Mouse (Mus musculus): ENCODE measurements around the gene Slc7a1.

The Slc7a1 gene

DNA sequence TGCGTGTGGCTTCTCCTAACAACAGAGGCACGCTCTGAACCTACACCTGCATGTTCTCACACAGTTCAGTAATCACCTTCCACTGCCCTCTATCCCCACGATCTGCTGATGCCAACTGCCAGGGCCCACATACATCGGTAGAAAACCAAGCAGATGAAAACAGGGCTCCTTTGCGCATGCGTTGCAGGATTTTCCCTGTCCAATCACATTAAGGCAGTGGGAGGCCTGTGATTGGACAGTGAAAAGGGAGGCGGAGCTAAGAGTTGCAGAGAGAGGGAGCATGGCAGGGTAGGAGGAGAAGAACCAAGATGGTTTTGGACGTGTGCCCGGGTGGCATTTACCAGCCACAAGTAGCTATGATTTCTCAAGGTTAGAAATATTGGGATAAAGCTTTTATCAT is 28.3 kb downstream of the Slc7a1 start:
- in situ Hi-C loops (cut with MboI; ENCODE audit: unreplicated experiment in 2 of 2): no loop called here

DNA sequence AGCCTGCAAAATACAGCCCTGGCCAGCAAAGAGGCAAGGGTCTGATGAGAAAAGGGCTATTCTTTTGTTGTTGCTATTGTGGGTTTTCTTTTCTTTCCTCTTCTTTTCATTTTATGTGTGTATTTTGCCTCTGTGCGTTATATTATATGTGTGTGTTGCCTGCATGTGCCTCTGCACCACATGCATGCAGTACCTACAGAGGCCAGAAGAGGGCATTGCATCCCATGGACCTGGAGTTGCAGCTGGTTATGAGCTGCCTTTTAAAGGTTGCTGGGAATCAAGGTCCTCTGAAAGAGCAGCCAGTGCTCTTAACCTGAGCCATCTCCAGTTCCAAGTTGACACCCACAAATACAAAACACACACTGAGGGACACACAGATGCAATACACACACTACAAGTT is 29.1 kb downstream of the Slc7a1 start:
- in situ Hi-C loops (cut with MboI; ENCODE audit: unreplicated experiment in 2 of 2): no loop called here

GRCm38 (mm10) chr5:148369178-148369577 is 30.5 kb downstream of the Slc7a1 start:
- in situ Hi-C loops (cut with MboI; ENCODE audit: unreplicated experiment in 2 of 2): no loop called here

GRCm38 (mm10) chr5:148367816-148368215 is 31.9 kb downstream of the Slc7a1 start:
- in situ Hi-C loops (cut with MboI; ENCODE audit: unreplicated experiment in 2 of 2): no loop called here

- in situ Hi-C loops (cut with MboI; ENCODE audit: unreplicated experiment in 2 of 2): no loop called here
Measured at GRCm38 (mm10) chr5:148366455-148366854, 33.2 kb downstream of the Slc7a1 start.

DNA sequence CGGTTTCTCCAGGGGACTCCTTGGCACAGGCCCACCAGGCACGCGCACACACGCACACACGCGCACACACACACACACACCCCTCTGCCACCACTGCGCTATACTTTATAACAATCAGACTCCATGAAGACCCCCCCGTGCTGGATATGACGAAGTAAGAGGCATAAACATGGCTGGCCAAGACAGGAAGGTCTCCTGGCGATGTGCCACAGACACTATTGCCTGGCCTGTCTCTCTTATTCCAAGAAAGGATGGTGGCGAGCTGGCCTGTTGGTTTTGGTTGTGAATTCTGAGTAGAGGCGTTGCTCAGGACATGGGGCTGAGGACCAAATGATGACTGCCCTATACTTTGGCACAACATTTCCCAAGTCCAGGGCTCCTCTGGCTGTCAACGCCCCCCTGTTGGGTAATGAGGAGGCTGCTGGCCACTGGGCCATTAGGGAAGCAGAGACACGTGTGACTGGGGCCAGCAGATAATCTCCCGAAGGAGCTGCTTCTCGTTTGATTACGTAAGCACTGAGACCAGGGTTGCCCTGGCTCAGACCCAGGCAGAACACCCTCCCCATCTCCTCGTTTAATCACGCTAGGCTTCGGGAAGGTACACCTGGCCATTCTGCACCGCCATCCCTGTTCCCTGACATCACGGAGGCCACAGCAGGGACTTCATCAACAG is 36.1 kb downstream of the Slc7a1 start:
- in situ Hi-C loops (cut with MboI; ENCODE audit: unreplicated experiment in 2 of 2): no loop called here

GRCm38 (mm10) chr5:148362296-148362695 is 37.4 kb downstream of the Slc7a1 start:
- in situ Hi-C loops (cut with MboI; ENCODE audit: unreplicated experiment in 2 of 2): no loop called here

DNA sequence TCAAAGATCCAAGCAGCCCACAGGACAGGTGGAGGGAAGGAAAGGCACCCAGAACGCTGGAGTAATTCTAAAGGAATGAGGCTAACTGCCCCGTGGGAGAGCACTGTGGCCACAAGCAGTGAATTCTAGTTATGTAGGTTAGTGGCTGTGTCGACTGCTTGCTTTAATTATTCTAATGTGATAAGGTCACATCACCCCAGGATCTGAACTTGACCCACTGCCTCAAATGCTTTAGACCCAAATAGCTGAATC is 38.0 kb downstream of the Slc7a1 start:
- in situ Hi-C loops (cut with MboI; ENCODE audit: unreplicated experiment in 2 of 2): no loop called here

GRCm38 (mm10) chr5:148360922-148361758 is 38.6 kb downstream of the Slc7a1 start:
- in situ Hi-C loops (cut with MboI; ENCODE audit: unreplicated experiment in 2 of 2): no loop called here

GRCm38 (mm10) chr5:148359131-148359530 is 40.6 kb downstream of the Slc7a1 start:
- in situ Hi-C loops (cut with MboI; ENCODE audit: unreplicated experiment in 2 of 2): no loop called here

DNA sequence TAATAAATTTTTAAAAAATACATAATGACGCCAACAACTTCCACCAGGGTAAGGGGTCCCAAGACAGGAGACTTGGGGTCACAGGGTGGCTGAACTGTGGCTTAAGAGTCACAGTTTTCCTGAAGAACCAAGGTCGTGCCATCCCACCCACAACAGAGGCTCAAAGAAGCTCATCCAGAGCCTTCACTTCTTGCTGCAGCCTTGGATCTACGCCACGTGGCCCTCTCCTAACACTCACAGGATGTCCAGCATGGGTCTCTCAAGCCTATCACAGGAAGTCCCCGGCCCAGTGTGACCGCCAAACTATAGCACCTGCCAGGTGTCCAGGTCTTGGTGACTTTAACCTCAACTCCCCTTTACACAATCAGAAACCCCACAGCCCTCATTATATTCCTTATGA is 42.5 kb downstream of the Slc7a1 start:
- in situ Hi-C loops (cut with MboI; ENCODE audit: unreplicated experiment in 2 of 2): no loop called here

GRCm38 (mm10) chr5:148355822-148356221 is 43.9 kb downstream of the Slc7a1 start:
- in situ Hi-C loops (cut with MboI; ENCODE audit: unreplicated experiment in 2 of 2): no loop called here

DNA sequence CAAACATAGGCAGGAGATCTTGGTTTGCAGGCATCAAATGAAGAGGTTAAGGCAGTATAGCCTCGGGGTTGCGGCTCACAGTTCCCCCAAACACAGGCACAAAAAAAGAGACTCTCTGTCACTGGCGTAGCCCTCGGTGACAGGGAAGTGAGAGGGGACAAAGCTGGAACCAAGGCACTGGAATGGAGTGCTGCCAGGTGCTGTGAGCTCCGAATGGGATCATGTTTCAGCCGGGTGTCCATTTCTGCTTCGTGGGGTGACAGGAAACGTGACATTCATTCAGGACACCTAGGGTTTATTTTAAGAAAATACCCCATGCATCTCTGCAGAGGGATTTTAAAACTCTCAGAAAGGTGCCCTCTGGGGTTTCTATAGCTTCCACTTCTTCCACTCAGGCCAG is 45.2 kb downstream of the Slc7a1 start:
- in situ Hi-C loops (cut with MboI; ENCODE audit: unreplicated experiment in 2 of 2): no loop called here

DNA sequence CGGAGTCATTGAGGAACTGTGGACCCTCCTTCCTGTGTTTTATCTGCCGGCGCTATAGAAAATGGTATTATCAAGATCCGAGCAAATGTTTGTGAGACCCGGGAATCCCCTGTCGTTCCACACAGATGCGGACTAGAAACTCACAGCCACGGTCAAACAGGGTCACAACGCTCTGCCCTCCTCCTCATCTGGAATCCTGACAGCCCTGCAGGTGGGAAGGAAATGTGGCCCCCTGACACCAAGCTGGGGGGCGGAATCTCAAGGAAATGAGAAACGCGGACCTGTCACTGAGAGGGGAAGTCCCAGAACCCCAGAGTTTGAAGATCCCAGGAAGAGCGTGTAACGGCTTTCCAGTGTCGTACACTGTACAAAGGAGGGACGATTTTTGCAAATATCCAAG is 46.3 kb downstream of the Slc7a1 start:
- in situ Hi-C loops (cut with MboI; ENCODE audit: unreplicated experiment in 2 of 2): no loop called here

- in situ Hi-C loops (cut with MboI; ENCODE audit: unreplicated experiment in 2 of 2): loop anchor here (25.0 kb wide), 1 partner anchor 988 kb away; no protein-coding TSS in a partner anchor
Measured at GRCm38 (mm10) chr5:148349327-148350011, 50.2 kb downstream of the Slc7a1 start.

DNA sequence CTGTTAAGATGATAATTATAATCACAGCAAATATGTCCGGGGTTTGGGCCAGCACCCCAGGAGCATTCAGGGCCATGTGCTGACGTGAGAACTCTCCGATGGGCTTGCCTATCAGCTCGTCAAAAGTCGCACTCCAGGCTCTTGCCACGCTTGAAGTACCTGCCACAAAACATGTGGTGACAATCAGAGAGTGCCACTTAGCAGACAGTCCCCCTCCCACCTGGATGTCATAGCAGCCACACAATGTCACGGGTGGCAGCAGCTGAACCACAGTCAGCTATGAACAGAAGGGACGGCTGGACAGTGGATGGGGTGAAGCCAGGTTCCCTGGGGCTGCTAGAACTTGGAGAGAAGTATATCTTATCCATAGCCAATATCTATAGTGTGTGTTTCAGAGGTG is 51.6 kb downstream of the Slc7a1 start:
- in situ Hi-C loops (cut with MboI; ENCODE audit: unreplicated experiment in 2 of 2): loop anchor here (25.0 kb wide), 1 partner anchor 989 kb away; no protein-coding TSS in a partner anchor

- in situ Hi-C loops (cut with MboI; ENCODE audit: unreplicated experiment in 2 of 2): loop anchor here (25.0 kb wide), 1 partner anchor 991 kb away; no protein-coding TSS in a partner anchor
Measured at GRCm38 (mm10) chr5:148346543-148346942, 53.2 kb downstream of the Slc7a1 start.

- in situ Hi-C loops (cut with MboI; ENCODE audit: unreplicated experiment in 2 of 2): loop anchor here (25.0 kb wide), 1 partner anchor 993 kb away; no protein-coding TSS in a partner anchor
Measured at GRCm38 (mm10) chr5:148344374-148344773, 55.3 kb downstream of the Slc7a1 start.

- in situ Hi-C loops (cut with MboI; ENCODE audit: unreplicated experiment in 2 of 2): loop anchor here (25.0 kb wide), 1 partner anchor 995 kb away; no protein-coding TSS in a partner anchor
Measured at GRCm38 (mm10) chr5:148342061-148342741, 57.5 kb downstream of the Slc7a1 start.

- in situ Hi-C loops (cut with MboI; ENCODE audit: unreplicated experiment in 2 of 2): loop anchor here (5.0 to 25.0 kb wide), 4 partner anchors 108 to 1186 kb away; partner anchors contain the start of gene Wdr95 (in 1 of the 2)
Measured at GRCm38 (mm10) chr5:148339126-148339525, 60.6 kb downstream of the Slc7a1 start.

- in situ Hi-C loops (cut with MboI; ENCODE audit: unreplicated experiment in 2 of 2): loop anchor here (5.0 to 25.0 kb wide), 3 partner anchors 460 to 1192 kb away; partner anchors contain the start of gene Wdr95 (in 1 of the 2)
Measured at GRCm38 (mm10) chr5:148332622-148332974, 67.1 kb downstream of the Slc7a1 start.
